Mouse (Mus musculus) leukemia stem cell, adult 10-12 weeks (primary cell): ENCODE data around the gene Epas1. TPM values are rescaled to one million over a fixed set of nuclear protein-coding genes. Genes with fewer than 3 reads are reported as not detected.

Experiments
- polyA plus RNA-seq: library from polyadenylated mRNA; stranded (reverse); fragments of >175 nt; gene quantifications from 2 replicates; pipeline ENCODE4 v1.2.3, GENCODE M21; 2012; ENCODE audit warnings: low replicate concordance

Gene Epas1
- 2.2 and 6.9 TPM in 2 replicates for polyA plus RNA-seq

GRCm38 (mm10) chr17:86753130-86753821, at the start of gene Epas1:
Epas1 (plus strand) TSS chr17:86753700.

Other genes starting within 250 kb of the Epas1 start
- gene Gm10309, start 248.5 kb upstream of the Epas1 start, polyA plus RNA-seq = not detected in 2 replicates
- not detected in 2 replicates for gene Tmem247, start 163.6 kb downstream of the Epas1 start, polyA plus RNA-seq
- not detected in 2 replicates for gene Atp6v1e2, start 194.2 kb downstream of the Epas1 start, polyA plus RNA-seq
- 4.5 and 6.6 TPM in 2 replicates for gene Rhoq, start 209.4 kb downstream of the Epas1 start, polyA plus RNA-seq